Mouse (Mus musculus) lung, postnatal 0 days (tissue): ENCODE measurements around the gene Fanca.

Source experiments
- CTCF ChIP-seq: IDR thresholded peaks from 2 replicates; pipeline ENCODE4 v1.5.1; 2016; ENCODE audit warnings: antibody characterized with exemption, mild to moderate bottlenecking
- EP300 ChIP-seq: IDR thresholded peaks from 2 replicates; pipeline ENCODE4 v1.6.1; 2016; ENCODE audit warnings: antibody characterized with exemption, mild to moderate bottlenecking, control low read depth

DNA sequence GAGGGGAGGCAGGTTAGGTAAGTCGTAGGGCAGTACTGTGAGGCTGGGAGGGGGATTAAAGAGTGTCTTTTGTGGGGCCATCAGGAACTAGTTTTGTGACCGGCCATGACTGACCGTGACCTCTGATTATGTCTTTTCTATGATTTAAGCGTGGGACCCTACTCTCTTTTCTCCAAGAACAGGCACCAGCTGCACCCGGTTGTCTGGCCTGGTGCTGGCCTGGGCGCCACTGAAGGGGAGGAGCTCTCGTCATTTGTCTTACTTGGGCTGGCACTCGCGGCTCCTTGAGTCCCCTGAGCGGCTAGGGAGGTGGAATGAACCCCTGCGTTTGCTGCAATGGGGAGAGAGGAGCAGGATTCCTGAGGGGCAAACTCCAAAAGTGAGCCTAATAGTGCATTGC lies 34.8 kb upstream of the Fanca start:
- no peak for TF ChIP-seq CTCF
- no peak for TF ChIP-seq EP300
